Mouse (Mus musculus) kidney, postnatal 0 days (tissue): ENCODE measurements at regions not wholly inside any gene's neighbourhood (a gene's known extent, or its start where the extent isn't known, plus 50 kb on each side); places are given as distances from the start of the nearest gene placed in this dataset.

ENCODE experiments used
- ATAC-seq: fragments of 200-750 bp; cut with Nextera tagmentation; replicated peaks from 2 replicates; pipeline ENCODE4 v1.8.0; 2017; ENCODE audit warnings: low read depth, moderate number of reproducible peaks, moderate TSS enrichment, moderate library complexity; ENCODE audit not compliant: low FRiP score
- DNase-seq: peaks from one replicate; pipeline ENCODE4 v3.0.0-alpha.2; 2016; ENCODE audit warnings: low spot score
- H3K27ac ChIP-seq: fragments of 300-500 bp; sonication (generic); 2 replicates; pipeline ENCODE4 v1.5.1; 2014; ENCODE audit warnings: mild to moderate bottlenecking
- H3K27me3 ChIP-seq: fragments of 300-500 bp; sonication (generic); 2 replicates; pipeline ENCODE4 v1.6.1; 2014; ENCODE audit warnings: low read length, mixed read lengths; ENCODE audit not compliant: insufficient read depth
- H3K36me3 ChIP-seq: fragments of 300-500 bp; sonication (generic); 2 replicates; pipeline ENCODE4 v1.6.1; 2014; ENCODE audit warnings: low read length, mixed read lengths; ENCODE audit not compliant: insufficient read depth
- H3K4me1 ChIP-seq: fragments of 300-500 bp; sonication (generic); replicated peaks from 2 replicates; pipeline ENCODE4 v1.6.1; 2014; ENCODE audit warnings: antibody characterized with exemption, low read length, mixed read lengths; ENCODE audit not compliant: insufficient read depth
- H3K4me2 ChIP-seq: fragments of 300-500 bp; sonication (generic); 2 replicates; pipeline ENCODE4 v1.6.1; 2014; ENCODE audit warnings: mild to moderate bottlenecking, low read length, moderate library complexity, mixed read lengths
- H3K4me3 ChIP-seq: fragments of 300-500 bp; sonication (generic); replicated peaks from 2 replicates; pipeline ENCODE4 v1.5.1; 2014; ENCODE audit warnings: low read depth, low read length
- H3K9ac ChIP-seq: fragments of 300-500 bp; sonication (generic); 2 replicates; pipeline ENCODE4 v1.6.1; 2014; ENCODE audit warnings: low read depth, low read length
- H3K9me3 ChIP-seq: fragments of 300-500 bp; sonication (generic); replicated peaks from 2 replicates; pipeline ENCODE4 v1.6.1; 2016; ENCODE audit warnings: low read length, inconsistent platforms, mixed read lengths
- CTCF ChIP-seq: IDR thresholded peaks from 2 replicates; pipeline ENCODE4 v1.5.1; 2016; ENCODE audit warnings: antibody characterized with exemption, low read depth, mild to moderate bottlenecking, moderate library complexity
- WGBS: fragments of 180-500 bp; shearing (Covaris S2); extraction: QIAGEN DNeasy Blood & Tissue Kit; methylation state at CpG from one replicate; pipeline ENCODE4 v1.1.7; 2014; 5-methylcytosine and 5-hydroxymethylcytosine counted together

- Histone ChIP-seq H3K27me3 (no peaks in the 10 kb centered on the region), H3K9ac (no peak overlapping the region), H3K9me3 (no peaks in the 10 kb centered on the region), H3K4me3 (no peak overlapping the region), H3K27ac (no peak overlapping the region), H3K4me1 (no peaks in the 10 kb centered on the region), H3K4me2 (no peak overlapping the region), H3K36me3 (no peaks in the 10 kb centered on the region)
- TF ChIP-seq CTCF = no peak
- ATAC-seq = no peak
- WGBS = 73% methylated on average over 10 of the region's 10 CpGs
- DNase-seq = no peak
Observed at GRCm38 (mm10) chr14:48942882-48943281, 123.0 kb upstream of the Ap5m1 start.

GRCm38 (mm10) chr14:48930886-48931285, 135.0 kb upstream of the Ap5m1 start:
- H3K9me3 ChIP-seq = no peaks in the 10 kb centered on the region
- WGBS = 81% methylated on average over 9 of the region's 9 CpGs
- DNase-seq = no peak
- H3K36me3 ChIP-seq = no peaks in the 10 kb centered on the region
- no peak for ATAC-seq
- no peaks in the 10 kb centered on the region for H3K4me1 ChIP-seq
- no peak overlapping the region for H3K27ac ChIP-seq
- no peak overlapping the region for H3K4me2 ChIP-seq
- no peaks in the 10 kb centered on the region for H3K27me3 ChIP-seq
- no peak for TF ChIP-seq CTCF
- H3K9ac ChIP-seq = no peak overlapping the region
- H3K4me3 ChIP-seq = no peak overlapping the region

- no peak overlapping the region for H3K4me2 ChIP-seq
- no peak for DNase-seq
- no peak for ATAC-seq
- H3K9ac ChIP-seq = no peak overlapping the region
- no peaks in the 10 kb centered on the region for H3K4me1 ChIP-seq
- H3K4me3 ChIP-seq = no peak overlapping the region
- TF ChIP-seq CTCF = no peak
- no peaks in the 10 kb centered on the region for H3K9me3 ChIP-seq
- no peaks in the 10 kb centered on the region for H3K36me3 ChIP-seq
- WGBS = 61% methylated on average over 1 of the region's 1 CpGs
- H3K27ac ChIP-seq = no peak overlapping the region
- no peaks in the 10 kb centered on the region for H3K27me3 ChIP-seq
Observed at GRCm38 (mm10) chr14:48925870-48926269, 140.0 kb upstream of the Ap5m1 start.

- Histone ChIP-seq H3K9ac (no peak overlapping the region), H3K27me3 (no peaks in the 10 kb centered on the region), H3K4me3 (no peak overlapping the region), H3K36me3 (no peaks in the 10 kb centered on the region), H3K4me1 (no peaks in the 10 kb centered on the region), H3K27ac (no peak overlapping the region), H3K4me2 (no peak overlapping the region), H3K9me3 (no peaks in the 10 kb centered on the region)
- no peak for TF ChIP-seq CTCF
- WGBS = 58% methylated on average over 13 of the region's 13 CpGs
- no peak for DNase-seq
- no peak for ATAC-seq
Observed at GRCm38 (mm10) chr14:48909420-48909819, 156.5 kb upstream of the Ap5m1 start.

GRCm38 (mm10) chr14:48907991-48908698, 157.8 kb upstream of the Ap5m1 start:
- Histone ChIP-seq H3K4me2 (no peak overlapping the region), H3K36me3 (no peaks in the 10 kb centered on the region), H3K9ac (no peak overlapping the region), H3K27me3 (no peaks in the 10 kb centered on the region), H3K9me3 (no peaks in the 10 kb centered on the region), H3K27ac (no peak overlapping the region), H3K4me3 (no peak overlapping the region), H3K4me1 (no peaks in the 10 kb centered on the region)
- TF ChIP-seq CTCF = no peak
- 69% methylated on average over 14 of the region's 14 CpGs for WGBS
- no peak for DNase-seq
- ATAC-seq = no peak

GRCm38 (mm10) chr14:48907403-48907973, 158.4 kb upstream of the Ap5m1 start:
- DNase-seq (no peak), ATAC-seq (no peak)
- H3K27me3 ChIP-seq = no peaks in the 10 kb centered on the region
- H3K4me1 ChIP-seq = no peaks in the 10 kb centered on the region
- no peaks in the 10 kb centered on the region for H3K36me3 ChIP-seq
- H3K9ac ChIP-seq = no peak overlapping the region
- no peaks in the 10 kb centered on the region for H3K9me3 ChIP-seq
- no peak overlapping the region for H3K4me2 ChIP-seq
- no peak for TF ChIP-seq CTCF
- H3K4me3 ChIP-seq = no peak overlapping the region
- WGBS = 75% methylated on average over 6 of the region's 6 CpGs
- no peak overlapping the region for H3K27ac ChIP-seq
